Mouse (Mus musculus) layer of hippocampus, adult 6 months (tissue): ENCODE results near the gene Vezf1. TPM values are rescaled to one million over a fixed set of nuclear protein-coding genes. Genes with fewer than 3 reads are reported as not detected.

Experiments
- long read RNA-seq, 2 experiments: library from polyadenylated mRNA; unstranded; transcript quantifications; one replicate each; pipeline ENCODE4 v2.0.0; 2019 to 2020
- polyA plus RNA-seq: library from polyadenylated mRNA; unstranded; fragments of <200 nt; fragmentation: Nextera tagmentation; gene quantifications from 2 replicates; pipeline ENCODE4 v1.2.3, GENCODE M21; 2021

Vezf1 gene
- polyA plus RNA-seq, result 10.3 and 11.3 TPM in 2 replicates
- long read RNA-seq, experiment 1, full-length matches to known transcripts, result 16 of 31 reads
- long read RNA-seq, experiment 1, partial matches to known transcripts, result 6 of 31 reads
- long read RNA-seq, experiment 1, other reads (novel, unspliced or antisense), result 9 of 31 reads
- long read RNA-seq, experiment 2, full-length matches to known transcripts, result 91 of 114 reads
- long read RNA-seq, experiment 2, partial matches to known transcripts, result 2 of 114 reads
- long read RNA-seq, experiment 2, other reads (novel, unspliced or antisense), result 21 of 114 reads

GRCm38 (mm10) chr11:88067586-88068410 lies at the start of gene Vezf1:
TSS of gene Vezf1 (plus strand) at chr11:88068279.

GRCm38 (mm10) chr11:88046944-88047794 lies 20.9 kb upstream of the Vezf1 start, which contains the start of gene Srsf1:
TSS of gene Srsf1 (plus strand) at chr11:88047373.

GRCm38 (mm10) chr11:88098021-88098729 lies 30.1 kb downstream of the Vezf1 start, which contains the start of gene Cuedc1:
TSS of gene Cuedc1 (plus strand) at chr11:88098058.

Other genes with a start within 250 kb of the Vezf1 start
- 0.59 and 0.65 TPM in 2 replicates for gene Lpo, start 240.0 kb upstream of the Vezf1 start, polyA plus RNA-seq
- gene Mks1, start 215.1 kb upstream of the Vezf1 start, polyA plus RNA-seq, result 2.6 and 2.7 TPM in 2 replicates
- gene Epx, start 192.7 kb upstream of the Vezf1 start, polyA plus RNA-seq, result 0.21 and 0.39 TPM in 2 replicates
- gene Olfr462, start 176.0 kb upstream of the Vezf1 start, polyA plus RNA-seq, result not detected in 2 replicates
- gene Olfr463, start 170.9 kb upstream of the Vezf1 start, polyA plus RNA-seq, result not detected in 2 replicates
- gene Olfr464, start 147.3 kb upstream of the Vezf1 start, polyA plus RNA-seq, result 0.14 TPM in 1 of 2 replicates, not detected in the other
- 20.3 and 22.7 TPM in 2 replicates for gene Dynll2, start 80.7 kb upstream of the Vezf1 start, polyA plus RNA-seq
- 11.2 and 13.7 TPM in 2 replicates for gene Srsf1, start 20.9 kb upstream of the Vezf1 start, polyA plus RNA-seq
- gene Cuedc1, start 29.8 kb downstream of the Vezf1 start, polyA plus RNA-seq, result 4.2 TPM in 2 replicates
- gene Mrps23, start 136.1 kb downstream of the Vezf1 start, polyA plus RNA-seq, result 96.5 and 97.8 TPM in 2 replicates
- not detected in 2 replicates for gene Ccdc182, start 225.8 kb downstream of the Vezf1 start, polyA plus RNA-seq